Mouse (Mus musculus) limb, embryonic 10.5 days (tissue): ENCODE data around the gene Rfc5. TPM values are rescaled to one million over a fixed set of nuclear protein-coding genes. Genes with fewer than 3 reads are reported as not detected.
A peak's percentile ranks its signal among the peaks of the same experiment; 100 is the strongest.

Source experiments
- DNase-seq: peaks from one replicate; pipeline ENCODE4 v3.0.0-alpha.2; 2017; ENCODE audit warnings: low spot score
- H3K27ac ChIP-seq: fragments of 300-500 bp; sonication (generic); 2 replicates; pipeline ENCODE4 v1.5.1; 2016; ENCODE audit warnings: mild to moderate bottlenecking
- H3K27me3 ChIP-seq: fragments of 300-500 bp; sonication (generic); 2 replicates; pipeline ENCODE4 v1.6.1; 2016; ENCODE audit warnings: low read depth, mild to moderate bottlenecking; ENCODE audit not compliant: poor library complexity, severe bottlenecking
- H3K36me3 ChIP-seq: fragments of 300-500 bp; sonication (generic); 2 replicates; pipeline ENCODE4 v1.6.1; 2016; ENCODE audit warnings: mild to moderate bottlenecking, moderate library complexity
- H3K4me1 ChIP-seq: fragments of 300-500 bp; sonication (generic); 2 replicates; pipeline ENCODE4 v1.6.1; 2016
- H3K4me3 ChIP-seq: fragments of 300-500 bp; sonication (generic); 2 replicates; pipeline ENCODE4 v1.5.1; 2016; ENCODE audit warnings: mild to moderate bottlenecking, moderate library complexity
- H3K9me3 ChIP-seq: fragments of 300-500 bp; sonication (generic); replicated peaks from 2 replicates; pipeline ENCODE4 v1.6.1; 2016; ENCODE audit warnings: mild to moderate bottlenecking
- WGBS: fragments of 180-500 bp; shearing (Covaris S2); methylation state at CpG from one replicate; pipeline ENCODE4 v1.1.7; 2016; 5-methylcytosine and 5-hydroxymethylcytosine counted together
- polyA plus RNA-seq: library from polyadenylated mRNA; unstranded; fragments of >200 nt; fragmentation: Nextera tagmentation; extraction: Ambion mirVana; gene quantifications from 2 replicates; pipeline ENCODE4 v1.2.1, GENCODE M21; 2016

Rfc5 gene
- polyA plus RNA-seq, 1 experiment from 2014 or later = 159 TPM

GRCm38 (mm10) chr5:117367206-117367605 lies 21.6 kb downstream of the Rfc5 start:
- H3K27me3 ChIP-seq = no peaks in the 10 kb centered on the region
- no peak overlapping the region for H3K27ac ChIP-seq
- H3K4me1 ChIP-seq = peaks cover 15% of the 10 kb centered on the region
- no peak overlapping the region for H3K4me3 ChIP-seq
- peaks cover 80% of the 10 kb centered on the region for H3K36me3 ChIP-seq
- no peaks in the 10 kb centered on the region for H3K9me3 ChIP-seq
- WGBS = 45% methylated on average over 8 of the region's 8 CpGs
- no peak for DNase-seq

- Histone ChIP-seq H3K9me3 (no peaks in the 10 kb centered on the region), H3K27ac (no peak overlapping the region), H3K4me3 (no peak overlapping the region), H3K4me1 (peaks cover 16% of the 10 kb centered on the region), H3K27me3 (no peaks in the 10 kb centered on the region), H3K36me3 (peaks cover 69% of the 10 kb centered on the region)
- 97% methylated on average over 13 of the region's 13 CpGs for WGBS
- no peak for DNase-seq
These were observed 22.8 kb downstream of the Rfc5 start for GRCm38 (mm10) chr5:117365904-117366561.

- no peaks in the 10 kb centered on the region for H3K9me3 ChIP-seq
- 90% methylated on average over 3 of the region's 3 CpGs for WGBS
- no peak overlapping the region for H3K27ac ChIP-seq
- no peak for DNase-seq
- H3K4me3 ChIP-seq = no peak overlapping the region
- H3K27me3 ChIP-seq = no peaks in the 10 kb centered on the region
- H3K4me1 ChIP-seq = peaks cover 28% of the 10 kb centered on the region
- peaks cover 58% of the 10 kb centered on the region for H3K36me3 ChIP-seq
These were observed 24.0 kb downstream of the Rfc5 start for GRCm38 (mm10) chr5:117364821-117365220.

- peaks cover 42% of the 10 kb centered on the region for H3K36me3 ChIP-seq
- H3K4me1 ChIP-seq = peaks cover 36% of the 10 kb centered on the region
- H3K9me3 ChIP-seq = no peaks in the 10 kb centered on the region
- no peak overlapping the region for H3K27ac ChIP-seq
- no peak overlapping the region for H3K4me3 ChIP-seq
- H3K27me3 ChIP-seq = no peaks in the 10 kb centered on the region
- no peak for DNase-seq
- 64% methylated on average over 15 of the region's 15 CpGs for WGBS
These were observed 25.6 kb downstream of the Rfc5 start for GRCm38 (mm10) chr5:117363066-117363782.

- H3K36me3 ChIP-seq = peaks cover 30% of the 10 kb centered on the region
- no peaks in the 10 kb centered on the region for H3K9me3 ChIP-seq
- WGBS = 93% methylated on average over 4 of the region's 4 CpGs
- H3K4me1 ChIP-seq = peaks cover 41% of the 10 kb centered on the region
- no peak overlapping the region for H3K4me3 ChIP-seq
- no peaks in the 10 kb centered on the region for H3K27me3 ChIP-seq
- DNase-seq = no peak
- H3K27ac ChIP-seq = no peak overlapping the region
These were observed 27.3 kb downstream of the Rfc5 start for GRCm38 (mm10) chr5:117361590-117361989.

- H3K4me1 ChIP-seq = peaks cover 48% of the 10 kb centered on the region
These were observed 28.0 kb downstream of the Rfc5 start for GRCm38 (mm10) chr5:117360631-117361541.

GRCm38 (mm10) chr5:117360228-117360515 lies 28.7 kb downstream of the Rfc5 start:
- Histone ChIP-seq H3K4me1 (peaks cover 53% of the 10 kb centered on the region), H3K9me3 (no peaks in the 10 kb centered on the region), H3K27me3 (no peaks in the 10 kb centered on the region), H3K36me3 (peaks cover 20% of the 10 kb centered on the region), H3K27ac (no peak overlapping the region), H3K4me3 (no peak overlapping the region)
- no peak for DNase-seq
- 47% methylated on average over 13 of the region's 13 CpGs for WGBS

More at GRCm38 (mm10) chr5:117360631-117361541, 28.0 kb downstream of the Rfc5 start:
- Histone ChIP-seq H3K4me3 (no peak overlapping the region), H3K27me3 (no peaks in the 10 kb centered on the region), H3K9me3 (no peaks in the 10 kb centered on the region), H3K27ac (no peak overlapping the region), H3K36me3 (peaks cover 25% of the 10 kb centered on the region)
- DNase-seq = no peak
- WGBS = 44% methylated on average over 13 of the region's 13 CpGs

GRCm38 (mm10) chr5:117359497-117360227 lies 29.2 kb downstream of the Rfc5 start:
- H3K4me3 ChIP-seq = no peak overlapping the region
- H3K27ac ChIP-seq = no peak overlapping the region
- H3K27me3 ChIP-seq = no peaks in the 10 kb centered on the region
- WGBS = 49% methylated on average over 7 of the region's 7 CpGs
- no peak for DNase-seq
- H3K4me1 ChIP-seq = peaks cover 53% of the 10 kb centered on the region
- no peaks in the 10 kb centered on the region for H3K9me3 ChIP-seq
- H3K36me3 ChIP-seq = peaks cover 15% of the 10 kb centered on the region

GRCm38 (mm10) chr5:117358725-117359124 lies 30.1 kb downstream of the Rfc5 start:
- H3K27ac ChIP-seq = no peak overlapping the region
- DNase-seq = peak; percentile 74
- peaks cover 53% of the 10 kb centered on the region for H3K4me1 ChIP-seq
- H3K36me3 ChIP-seq = peaks cover 6% of the 10 kb centered on the region
- no peaks in the 10 kb centered on the region for H3K27me3 ChIP-seq
- no peak overlapping the region for H3K4me3 ChIP-seq
- 38% methylated on average over 11 of the region's 11 CpGs for WGBS
- no peaks in the 10 kb centered on the region for H3K9me3 ChIP-seq

GRCm38 (mm10) chr5:117358248-117358630 lies 30.6 kb downstream of the Rfc5 start:
- H3K27ac ChIP-seq = peak overlapping the region; percentile 93; the same call in 1 of the 2 replicates
- peaks cover 49% of the 10 kb centered on the region for H3K4me1 ChIP-seq
- 17% methylated on average over 6 of the region's 6 CpGs for WGBS

GRCm38 (mm10) chr5:117357478-117358247 lies 31.2 kb downstream of the Rfc5 start:
- peak overlapping the region; percentile 93 for H3K27ac ChIP-seq
- H3K4me1 ChIP-seq = peaks cover 44% of the 10 kb centered on the region
- no peaks in the 10 kb centered on the region for H3K9me3 ChIP-seq
- WGBS = 2% methylated on average over 46 of the region's 49 CpGs
- no peaks in the 10 kb centered on the region for H3K27me3 ChIP-seq
- peak overlapping the region; percentile 91 for H3K4me3 ChIP-seq
- peak; percentile 48 for DNase-seq
- H3K36me3 ChIP-seq = no peaks in the 10 kb centered on the region

More at GRCm38 (mm10) chr5:117358248-117358630, 30.6 kb downstream of the Rfc5 start:
- Histone ChIP-seq H3K9me3 (no peaks in the 10 kb centered on the region), H3K4me3 (peak overlapping the region; percentile 91), H3K27me3 (no peaks in the 10 kb centered on the region), H3K36me3 (peaks cover under 1% of the 10 kb centered on the region)
- DNase-seq = no peak

GRCm38 (mm10) chr5:117357129-117357477 lies 31.7 kb downstream of the Rfc5 start, which contains the start of gene Wsb2:
TSS of gene Wsb2 (plus strand) at chr5:117357304.
- under 1% methylated on average over 33 of the region's 54 CpGs for WGBS

More at GRCm38 (mm10) chr5:117357129-117357477, 31.7 kb downstream of the Rfc5 start, which contains the start of gene Wsb2:
- Histone ChIP-seq H3K9me3 (no peaks in the 10 kb centered on the region), H3K27ac (peak within 1 kb of the TSS; percentile 93), H3K4me1 (peaks cover 44% of the 10 kb centered on the region), H3K4me3 (peak within 1 kb of the TSS; percentile 91), H3K36me3 (no peaks in the 10 kb centered on the region), H3K27me3 (no peaks in the 10 kb centered on the region)
- DNase-seq = peak; percentile 90
